Mouse (Mus musculus): ENCODE measurements around the gene Lypd5.

DNA sequence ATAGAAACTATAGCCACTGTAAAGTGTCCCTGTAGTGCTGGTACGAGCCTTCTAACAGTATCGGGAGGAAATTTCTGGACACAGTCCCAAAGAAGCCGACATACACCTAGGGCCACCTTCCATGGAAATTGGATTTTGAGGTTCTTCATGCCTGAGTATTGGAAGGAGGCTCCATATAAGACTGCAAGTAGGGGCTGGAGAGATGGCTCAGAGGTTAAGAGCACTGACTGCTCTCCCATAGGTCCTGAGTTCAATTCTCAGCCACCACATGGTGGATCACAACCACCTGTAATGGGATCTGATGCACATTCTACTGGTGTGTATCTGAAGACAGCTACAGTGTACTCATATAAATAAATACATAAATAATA lies 51.1 kb downstream of the Lypd5 start:
- no peak for TF ChIP-seq CTCF (IDR thresholded peaks at IDR 0.05; ENCODE audit: low read depth, low read length)
- no peak for TF ChIP-seq EP300 (IDR thresholded peaks at IDR 0.05; ENCODE audit: insufficient read depth, low read depth, low read length)
- no peak for TF ChIP-seq POLR2A (IDR thresholded peaks at IDR 0.05; ENCODE audit: insufficient read depth, low read length)

All from ES-Bruce4 (cell line).